Mouse (Mus musculus): ENCODE results near the gene Ccdc97.

GRCm38 (mm10) chr7:25674297-25674696 lies 44.6 kb downstream of the Ccdc97 start:
- no peak for TF ChIP-seq POLR2A (IDR thresholded peaks at IDR 0.05; ENCODE audit: borderline replicate concordance, extremely low read depth, low read depth, low read length)
- TF ChIP-seq CTCF (IDR thresholded peaks at IDR 0.05; ENCODE audit: insufficient read depth, low read length), result no peak
